Mouse (Mus musculus) frontal cortex, adult 2 months (tissue): ENCODE measurements at regions not wholly inside any gene's neighbourhood (a gene's known extent, or its start where the extent isn't known, plus 50 kb on each side); places are given as distances from the start of the nearest gene placed in this dataset.

Experiments
- DNase-seq, 2 experiments: peaks; one replicate each; pipeline ENCODE4 v3.0.0; 2022; ENCODE audit warnings: low spot score in 1 of 2; ENCODE audit errors: extremely low spot score in 1 of 2

DNA sequence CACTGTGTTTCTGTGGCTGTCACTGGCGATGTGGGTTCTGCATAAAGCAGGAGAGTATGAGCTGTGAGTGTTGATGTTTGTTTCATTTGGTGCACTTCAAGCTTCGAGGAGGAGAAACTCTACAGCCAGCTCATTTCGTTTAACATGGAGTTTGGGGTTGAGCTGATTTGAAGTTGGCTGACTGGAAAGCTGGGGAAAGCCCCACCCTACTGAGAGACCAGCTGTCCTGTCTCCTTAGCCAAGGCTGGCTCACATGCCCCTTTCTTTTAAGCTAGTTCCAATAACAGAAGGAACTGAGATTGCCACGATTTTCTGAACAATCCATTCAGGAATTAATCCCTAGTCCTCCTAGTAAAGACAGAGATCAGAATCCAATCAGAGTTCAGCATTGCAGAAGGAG lies 157.6 kb upstream of the Cox10 start:
- DNase-seq = no peak

DNA sequence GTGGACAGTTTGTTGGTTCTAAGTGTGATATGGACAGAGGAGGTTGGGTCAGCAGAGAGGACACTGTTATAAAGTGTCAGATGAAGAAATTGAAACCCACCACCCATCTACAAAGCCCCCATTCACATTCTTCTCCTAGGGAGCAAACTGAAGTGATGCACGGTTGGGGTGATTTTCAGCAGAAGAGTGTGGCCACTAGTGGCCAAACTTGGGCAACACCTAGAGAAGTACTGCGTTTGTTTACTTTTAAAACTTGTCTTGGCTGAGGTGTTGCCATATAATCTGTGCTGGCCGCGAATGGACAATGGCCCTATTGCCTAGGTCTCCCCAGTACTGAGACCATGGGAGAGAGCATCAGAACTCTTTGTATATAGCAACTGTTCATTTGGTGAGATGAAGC lies 150.8 kb upstream of the Cox10 start:
- DNase-seq = no peak

GRCm38 (mm10) chr11:64220888-64221287 lies 141.6 kb upstream of the Cox10 start:
- no peak for DNase-seq

DNA sequence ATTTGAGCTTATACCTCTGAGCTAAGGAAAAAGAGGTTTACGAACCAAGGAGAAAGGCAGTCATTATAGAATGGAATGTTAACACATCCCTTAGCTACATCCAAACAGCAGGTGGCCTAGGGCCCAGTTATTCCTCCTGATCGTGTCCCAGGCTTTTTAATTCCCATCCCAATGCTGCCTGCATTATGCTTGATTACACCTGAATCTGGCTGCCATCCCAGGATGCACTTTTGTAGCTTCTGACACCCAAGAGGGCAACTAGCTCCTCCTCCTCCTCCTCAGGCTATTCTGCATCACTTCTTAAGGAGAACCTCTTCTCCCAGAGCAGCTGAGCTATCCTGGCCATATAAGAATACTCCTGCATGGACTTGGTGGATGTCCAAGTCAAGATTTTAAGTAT lies 137.9 kb upstream of the Cox10 start:
- no peak for DNase-seq

DNA sequence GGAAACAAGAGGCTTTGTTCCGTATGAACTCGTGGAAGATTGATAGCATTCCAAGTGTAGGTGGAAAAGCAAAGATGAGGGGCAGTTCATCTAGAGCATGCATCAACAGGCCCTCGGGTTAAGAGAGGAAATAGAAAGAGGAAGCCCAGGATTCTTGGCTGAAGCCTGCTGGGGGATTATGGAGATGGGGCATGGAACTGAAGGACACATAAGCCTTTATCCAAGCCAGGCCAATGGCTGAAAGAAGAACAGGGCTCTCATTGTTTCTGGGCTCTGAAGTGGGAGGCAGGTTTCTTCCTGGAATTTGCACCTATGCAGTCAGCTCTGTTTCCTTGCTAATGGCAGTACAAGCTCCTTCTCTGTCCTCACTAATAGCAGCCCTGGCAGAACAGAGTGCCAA lies 131.6 kb upstream of the Cox10 start:
- no peak for DNase-seq

DNA sequence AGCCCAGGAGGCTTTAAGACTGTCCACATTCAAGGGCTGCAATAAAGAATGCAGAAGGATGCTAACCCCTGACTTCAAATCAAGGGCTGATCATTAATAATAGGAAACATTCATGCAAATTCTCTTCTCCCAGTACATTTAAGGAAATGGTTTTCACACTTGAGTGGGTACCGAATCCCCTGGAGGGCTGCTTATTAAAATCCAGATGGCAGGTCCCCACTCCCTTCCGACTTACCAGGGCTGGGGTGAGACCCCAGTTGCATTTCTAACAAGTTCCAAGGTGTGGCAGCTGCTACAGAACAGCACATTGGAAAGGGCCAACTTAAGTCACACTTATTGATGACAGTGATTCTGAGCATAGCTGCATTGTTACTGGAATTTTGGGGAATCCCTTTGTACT lies 129.0 kb upstream of the Cox10 start:
- DNase-seq = no peak

- no peak for DNase-seq
Observed at GRCm38 (mm10) chr11:64207358-64207864, 128.1 kb upstream of the Cox10 start.

DNA sequence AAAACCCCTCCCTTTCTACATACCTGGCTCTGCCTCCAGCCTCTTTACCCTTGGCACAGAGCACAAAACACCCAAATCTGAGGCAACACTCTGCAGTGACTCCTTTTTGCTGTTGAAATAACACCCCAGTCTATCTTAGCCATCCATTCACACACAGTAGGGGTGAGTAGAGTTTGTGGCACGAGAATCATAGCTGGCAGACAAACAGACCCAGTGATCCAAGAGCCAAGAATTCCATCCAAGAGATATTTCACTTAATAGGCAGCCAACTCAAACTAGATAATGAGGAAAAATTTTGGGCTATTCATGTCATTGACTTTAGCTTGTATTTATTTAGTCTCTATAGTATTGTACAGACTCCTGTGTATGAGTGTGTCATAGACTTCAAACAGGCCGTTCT lies 126.9 kb upstream of the Cox10 start:
- DNase-seq = no peak

DNA sequence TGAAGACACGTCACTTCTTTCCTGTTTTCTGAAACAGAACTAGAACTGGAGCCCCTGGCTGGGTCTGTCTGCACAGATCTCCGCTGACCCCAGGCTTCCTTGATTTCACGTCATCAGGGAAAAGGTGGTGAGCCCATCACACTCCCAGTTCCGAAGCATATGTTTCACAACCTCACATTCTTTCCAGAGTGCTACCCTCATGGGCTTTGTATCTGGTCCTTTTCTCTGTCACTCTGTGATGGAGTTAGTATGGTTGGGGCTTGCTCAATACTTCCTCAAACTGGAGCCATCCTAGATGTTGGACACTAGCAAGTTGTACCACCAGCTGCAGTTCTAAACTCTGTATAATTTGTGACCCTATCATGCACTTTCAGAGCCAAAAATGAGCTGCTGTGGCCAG lies 125.8 kb upstream of the Cox10 start:
- DNase-seq = no peak

GRCm38 (mm10) chr11:64204305-64204704 lies 125.0 kb upstream of the Cox10 start:
- DNase-seq = no peak

DNA sequence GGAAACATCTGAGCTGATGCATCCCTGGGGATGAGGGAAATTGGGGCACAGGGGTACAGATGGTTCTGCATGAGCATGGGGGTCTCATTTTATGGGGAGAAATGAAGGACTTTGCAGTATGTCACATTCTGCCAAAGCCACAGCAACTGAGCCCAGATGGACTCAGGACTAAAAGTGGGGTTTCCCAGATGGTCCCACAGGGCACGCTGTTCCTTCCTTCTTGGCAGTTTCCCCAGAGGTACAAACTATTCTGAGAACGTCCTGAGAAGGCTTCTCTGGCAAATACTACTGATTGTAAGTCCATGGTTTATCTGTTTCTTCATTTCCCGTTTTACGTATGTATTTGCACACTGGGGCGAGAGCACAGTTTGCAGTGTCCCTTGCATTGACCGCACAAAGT lies 121.6 kb upstream of the Cox10 start:
- DNase-seq = no peak

GRCm38 (mm10) chr11:64195272-64195671 lies 116.0 kb upstream of the Cox10 start:
- no peak for DNase-seq

DNA sequence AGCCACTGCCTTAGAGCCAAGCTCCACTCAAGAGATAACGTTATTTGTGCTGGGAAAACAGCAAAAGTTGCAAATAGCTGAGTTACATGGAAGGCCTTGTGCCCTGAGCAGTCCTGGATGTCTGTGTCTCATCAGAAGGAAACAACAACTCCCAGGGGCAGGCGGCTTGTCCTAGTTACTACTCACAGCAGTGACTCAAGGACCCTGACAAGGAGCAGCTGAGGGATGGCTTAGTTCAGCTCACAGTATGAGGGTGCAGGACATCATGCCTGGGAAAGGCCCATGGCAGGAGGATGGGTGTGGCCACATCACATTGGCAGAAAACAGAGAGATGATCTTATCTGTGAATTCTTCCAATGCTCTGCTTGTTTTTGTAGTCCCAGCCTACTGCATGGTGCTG lies 109.4 kb upstream of the Cox10 start:
- no peak for DNase-seq

- DNase-seq = no peak
Observed at GRCm38 (mm10) chr11:64187488-64188444, 108.5 kb upstream of the Cox10 start.

DNA sequence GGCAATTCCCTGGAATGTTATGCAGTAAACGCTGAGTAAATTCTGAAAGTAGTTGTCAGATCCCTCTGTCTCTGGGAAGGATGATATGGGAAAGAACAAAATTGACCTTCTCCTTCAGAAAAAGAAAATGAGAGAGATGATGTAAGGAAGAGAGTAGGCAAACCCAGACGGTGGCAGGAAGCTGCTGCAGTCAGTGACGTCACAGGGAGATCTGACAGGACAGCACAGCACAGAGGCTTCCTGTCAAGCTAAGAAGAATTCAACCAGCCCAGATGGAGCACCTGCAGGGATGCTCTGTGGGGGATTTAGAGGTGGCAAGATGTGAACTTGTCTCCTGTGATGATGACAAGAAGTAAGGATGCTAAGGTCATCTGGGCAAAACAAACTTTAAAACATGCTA lies 107.7 kb upstream of the Cox10 start:
- no peak for DNase-seq

DNA sequence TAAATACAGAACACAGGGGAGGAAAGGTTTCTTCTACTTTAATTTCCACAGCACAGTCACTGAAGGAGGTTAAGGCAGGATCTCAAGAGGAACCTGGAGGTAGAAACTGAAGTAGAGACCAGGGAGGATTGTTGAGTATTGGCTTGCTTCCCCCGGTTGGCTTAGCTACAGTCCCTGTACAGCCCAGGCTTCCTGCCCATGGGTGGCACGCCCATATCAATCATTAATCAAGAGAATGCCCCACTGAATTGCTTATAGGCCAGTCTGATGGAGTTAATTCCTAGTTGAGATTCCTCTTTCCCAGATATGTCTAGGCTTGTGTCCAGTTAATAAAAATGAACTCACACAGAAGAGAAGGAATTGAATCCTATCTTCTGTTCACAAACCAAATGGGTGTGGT lies 107.3 kb upstream of the Cox10 start:
- no peak for DNase-seq

GRCm38 (mm10) chr11:64180036-64180435 lies 100.8 kb upstream of the Cox10 start:
- DNase-seq = no peak

DNA sequence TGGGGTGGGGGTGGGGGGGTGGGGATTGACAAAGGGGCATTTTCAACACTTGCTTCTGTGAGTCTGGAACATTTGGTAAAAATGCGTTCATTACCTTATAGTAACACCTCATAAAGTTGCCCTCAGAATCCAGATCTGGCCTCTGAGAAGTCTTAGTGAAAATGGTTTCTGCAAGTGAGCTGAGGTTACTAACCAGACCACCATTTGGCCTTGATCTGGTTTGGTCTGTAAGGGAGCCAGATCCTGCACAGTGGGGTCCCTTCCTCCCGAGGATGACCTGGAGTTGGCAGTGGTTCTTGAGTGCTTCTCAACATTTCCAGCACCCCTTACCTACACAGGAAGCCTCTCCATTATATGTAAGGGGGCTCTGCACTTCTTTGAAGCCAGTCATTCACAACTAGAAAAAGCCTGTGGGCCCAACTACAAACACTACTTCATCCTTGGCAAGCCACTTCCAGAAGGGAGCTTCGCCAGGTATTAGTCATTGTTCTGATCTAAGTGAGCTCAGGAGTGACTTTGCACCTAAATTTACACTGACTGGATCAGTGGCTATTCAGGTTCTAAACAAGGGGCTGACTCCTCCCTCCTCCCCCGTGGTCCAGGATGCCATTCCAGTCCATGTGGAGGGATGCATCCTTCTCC lies 94.3 kb upstream of the Cox10 start:
- no peak for DNase-seq

- no peak for DNase-seq
Observed at GRCm38 (mm10) chr11:64172926-64173325, 93.7 kb upstream of the Cox10 start.

DNA sequence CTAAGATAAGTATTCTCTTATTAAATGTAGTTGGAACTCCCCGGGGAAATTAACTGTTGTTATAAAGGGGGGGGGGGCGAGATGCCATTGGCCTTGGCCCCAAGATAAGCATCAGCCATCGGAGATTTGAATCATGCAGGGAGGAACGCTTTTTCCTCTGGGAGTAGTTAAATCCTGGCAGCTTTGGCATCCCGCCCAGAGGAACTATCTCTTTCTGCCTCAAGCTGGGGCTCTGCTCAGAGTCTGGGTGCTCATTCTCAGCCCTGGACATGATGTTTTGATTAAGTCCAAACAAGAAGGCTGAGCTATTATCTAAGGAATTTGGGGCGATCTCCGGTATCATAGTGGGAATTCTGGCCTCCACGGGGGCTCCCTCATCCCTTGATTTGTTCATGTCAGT lies 89.4 kb upstream of the Cox10 start:
- peak in 1 of 2 experiments; percentile 34 for DNase-seq

DNA sequence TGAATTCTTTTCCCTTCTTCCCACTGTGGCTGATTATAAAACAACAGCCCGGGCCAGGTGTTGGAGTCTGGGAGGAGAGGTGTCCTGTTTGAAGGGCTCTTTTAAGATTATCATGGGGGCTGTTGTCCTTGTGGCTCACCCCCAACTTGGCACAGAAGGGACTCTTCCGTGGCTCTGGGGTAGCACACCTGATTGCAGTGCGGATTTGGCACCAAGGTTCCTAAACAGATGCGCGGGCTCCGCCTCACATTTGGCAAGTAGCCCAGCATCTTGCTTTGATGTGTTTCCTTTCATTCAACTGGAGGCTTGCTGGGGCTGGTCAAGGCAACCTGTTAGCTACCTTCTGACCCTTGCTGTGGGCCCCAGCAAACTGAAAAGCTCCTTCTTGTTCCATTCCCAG lies 85.5 kb upstream of the Cox10 start:
- no peak for DNase-seq

DNA sequence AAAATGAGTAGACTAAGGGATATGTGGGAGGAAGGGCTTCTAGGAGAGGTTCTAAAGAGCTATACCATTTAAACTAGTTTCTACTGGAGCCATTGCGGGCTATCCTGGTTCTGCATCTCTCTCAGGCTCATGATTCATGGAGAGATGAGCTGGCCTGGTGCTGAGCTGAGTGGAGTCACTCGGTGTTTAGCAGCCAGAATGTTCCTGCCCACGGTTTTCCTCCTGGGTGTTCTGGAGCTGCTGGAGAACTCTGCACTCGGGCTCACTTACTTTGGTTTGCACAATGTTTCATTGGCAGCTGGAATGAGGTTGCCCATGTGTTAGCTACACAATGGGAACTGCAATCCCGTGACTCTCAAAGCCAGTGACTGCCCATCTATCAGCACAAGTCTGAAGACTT lies 79.0 kb upstream of the Cox10 start:
- DNase-seq = peak; percentile 5 to 38
